Mouse (Mus musculus) testis, postnatal 10 days (tissue): ENCODE results near the gene 1700123O20Rik.

Experiments
- DNase-seq: peaks from one replicate; pipeline ENCODE4 v3.0.0; 2021; ENCODE audit warnings: low spot score

1700123O20Rik gene

GRCm38 (mm10) chr14:54724049-54724448, 38.0 kb downstream of the 1700123O20Rik start:
- DNase-seq: no peak

DNA sequence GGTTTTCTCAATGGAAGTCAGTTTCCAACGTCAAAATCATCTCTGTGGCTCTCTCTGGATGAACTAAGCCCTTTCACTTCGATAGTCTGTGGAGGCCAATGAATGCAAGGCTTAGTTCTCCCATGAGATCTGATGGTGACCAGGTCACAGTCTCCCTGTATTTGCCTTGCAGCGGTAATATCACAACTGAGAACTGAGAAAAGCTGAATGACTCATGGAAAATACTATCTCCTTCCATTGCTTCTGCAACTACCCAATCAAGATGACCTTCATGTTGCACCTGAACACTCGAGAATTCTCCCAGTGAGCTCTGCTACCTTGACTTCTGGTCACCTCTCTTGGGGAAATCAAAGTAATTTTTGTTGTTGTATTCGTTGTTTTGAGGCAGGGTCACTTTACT, 41.5 kb downstream of the 1700123O20Rik start:
- no peak for DNase-seq

DNA sequence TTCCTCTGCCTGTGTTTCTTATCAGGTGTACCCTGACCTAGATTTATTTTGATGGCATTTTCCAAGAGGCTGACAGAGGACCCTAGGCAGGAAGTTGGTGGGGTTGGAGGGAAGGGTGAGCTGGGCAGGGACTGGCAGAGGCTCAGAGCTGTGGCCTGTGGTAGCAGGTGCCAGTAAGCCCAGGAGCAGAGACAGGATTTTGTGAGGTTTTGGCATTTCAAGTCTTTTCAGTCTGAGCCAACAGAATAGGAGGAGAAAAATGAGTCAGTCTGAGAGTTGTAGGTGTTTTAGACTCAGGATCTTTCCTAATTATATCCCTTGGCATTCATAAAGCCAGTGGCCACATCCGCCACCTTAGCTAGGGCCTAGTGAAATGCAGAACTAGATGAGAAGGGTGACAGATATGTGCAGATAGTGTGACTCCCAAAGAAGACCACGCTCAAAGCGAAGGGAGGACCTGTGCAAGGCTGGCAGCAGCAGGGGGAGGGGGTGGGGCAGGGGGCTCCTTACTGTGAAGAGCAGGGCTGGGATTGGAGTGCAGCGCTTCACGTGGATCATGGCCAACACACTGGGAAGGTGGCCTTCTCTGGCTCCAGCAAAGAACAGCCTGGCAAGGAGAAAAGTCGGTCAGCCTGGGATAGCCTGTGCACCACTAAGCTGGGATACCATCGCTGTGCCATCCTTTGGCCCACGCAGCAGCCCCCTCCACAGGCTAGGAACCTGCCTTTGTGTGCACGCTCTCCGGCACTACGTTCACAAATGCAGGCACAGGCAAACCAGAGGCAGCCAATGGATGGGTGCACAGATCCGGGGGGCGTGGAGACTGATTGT, 43.0 kb downstream of the 1700123O20Rik start:
- DNase-seq: no peak

DNA sequence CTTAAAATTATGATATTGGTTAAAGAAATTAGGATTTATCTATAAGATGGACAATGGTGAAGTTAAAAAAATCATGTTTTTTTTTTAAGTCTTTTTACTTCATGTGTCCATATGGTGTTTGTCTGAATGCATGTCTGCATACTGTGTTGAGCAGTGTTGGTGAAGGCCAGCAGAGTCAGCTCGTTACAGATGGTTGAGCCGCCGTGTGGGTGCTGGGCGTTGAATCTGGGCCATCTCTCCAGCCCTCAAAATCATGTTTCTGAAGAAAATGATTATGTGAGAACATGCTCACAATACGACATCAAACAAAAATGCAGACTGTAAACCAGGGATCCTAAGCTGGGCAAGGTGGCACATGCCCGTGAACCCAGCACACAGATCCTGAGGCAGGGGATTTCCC, 44.3 kb downstream of the 1700123O20Rik start:
- no peak for DNase-seq

DNA sequence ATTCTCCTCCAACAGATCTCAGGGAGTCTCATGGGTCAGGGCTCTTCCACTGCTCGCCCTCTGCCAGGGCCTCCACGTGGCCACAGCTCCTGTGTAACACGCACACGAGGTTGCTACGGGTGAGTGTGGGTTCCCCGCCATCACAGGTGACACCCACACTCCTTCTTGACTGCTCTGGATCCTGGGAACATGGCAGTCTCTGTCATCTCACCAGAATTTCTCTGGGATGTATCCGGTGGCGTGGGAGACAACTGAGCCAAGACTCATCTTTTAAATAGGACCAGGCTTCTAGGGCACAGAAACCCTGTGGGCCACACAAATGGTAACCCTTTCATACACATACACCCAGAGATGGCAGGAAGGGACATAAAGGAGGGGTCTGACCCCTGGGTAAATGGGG, 46.2 kb downstream of the 1700123O20Rik start:
- DNase-seq: no peak

- no peak for DNase-seq
Measured at GRCm38 (mm10) chr14:54734004-54734403, 48.0 kb downstream of the 1700123O20Rik start.

DNA sequence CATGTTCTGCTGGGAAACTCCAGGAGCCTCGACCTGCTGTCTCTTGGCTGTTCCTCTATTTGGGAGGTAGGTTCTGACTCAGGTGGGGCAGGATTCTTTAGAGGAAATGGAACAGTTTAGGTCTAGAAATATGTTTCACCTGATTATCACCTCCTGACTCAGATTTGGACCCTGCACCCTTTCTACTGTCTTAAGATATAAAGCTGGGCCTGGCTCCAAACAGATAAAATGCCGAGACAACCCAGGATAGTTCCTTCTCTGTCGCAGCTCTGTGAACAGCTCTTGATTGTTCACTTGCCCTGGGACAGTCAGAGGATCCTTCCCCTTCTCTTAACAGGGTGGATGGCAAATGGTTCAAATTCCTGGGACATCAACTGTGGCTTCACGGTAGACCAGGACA, 49.2 kb downstream of the 1700123O20Rik start:
- no peak for DNase-seq

DNA sequence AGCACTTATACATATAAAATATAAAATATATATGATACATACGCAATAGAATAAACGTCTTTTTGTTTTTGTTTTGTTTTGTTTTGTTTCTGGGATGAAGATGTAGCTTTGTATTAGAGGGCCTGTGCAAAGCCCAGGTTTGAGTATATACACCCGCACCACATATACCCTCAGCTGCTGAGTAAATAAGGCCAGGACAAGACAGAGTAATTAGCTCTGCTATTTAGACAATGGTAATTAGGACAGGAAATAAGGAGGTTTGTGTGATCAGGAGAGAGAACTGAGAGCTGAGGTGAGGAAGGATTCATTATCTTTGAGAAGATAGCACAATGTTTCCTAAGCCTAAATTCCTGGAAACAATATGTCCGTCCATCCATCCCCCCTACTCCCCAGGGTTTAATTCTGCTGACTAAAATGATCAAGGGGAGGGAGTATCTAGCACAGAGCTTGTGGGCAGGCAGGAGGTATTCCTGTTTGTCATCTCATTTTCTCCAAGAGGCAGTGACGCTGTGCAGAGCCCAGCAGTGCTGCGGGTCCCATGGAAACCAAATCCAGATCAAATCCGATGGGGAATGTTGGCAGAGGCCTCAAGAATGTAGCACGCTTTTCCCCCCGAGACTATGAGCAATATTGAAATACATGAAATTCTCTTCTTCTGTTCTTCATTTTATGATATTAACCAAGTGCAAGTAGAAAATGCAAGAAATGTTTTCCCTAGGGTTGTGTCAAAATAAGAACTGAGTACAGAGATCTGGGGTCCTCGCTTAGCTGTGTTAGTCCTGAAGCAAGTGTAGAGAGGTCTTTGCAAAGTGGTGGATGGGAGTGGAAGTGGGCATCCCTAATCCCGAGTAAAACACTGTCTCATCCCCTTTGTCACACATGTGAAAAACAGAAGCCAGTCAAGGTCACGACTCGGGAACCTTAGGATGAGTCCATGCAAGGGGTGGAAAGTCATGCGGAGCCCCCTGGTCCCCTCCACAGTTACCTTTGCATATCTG, 50.8 kb downstream of the 1700123O20Rik start:
- no peak for DNase-seq

GRCm38 (mm10) chr14:54737634-54738033, 51.6 kb downstream of the 1700123O20Rik start:
- DNase-seq: no peak
